Mouse (Mus musculus) cerebellum, adult 2 months (tissue): ENCODE data around the gene Arfgap2.

Source experiments
- CTCF ChIP-seq: fragments of 200-500 bp; IDR thresholded peaks from 2 replicates; pipeline ENCODE4 v1.5.1; 2011; ENCODE audit warnings: low read depth, mild to moderate bottlenecking, control low read depth, low read length, moderate library complexity, borderline replicate concordance; ENCODE audit not compliant: insufficient read depth
- POLR2A ChIP-seq: fragments of 200-500 bp; IDR thresholded peaks from 2 replicates; pipeline ENCODE4 v1.6.1; 2011; ENCODE audit warnings: low read length, control low read depth, borderline replicate concordance; ENCODE audit not compliant: insufficient read depth

GRCm38 (mm10) chr2:91254725-91255380 lies 9.9 kb upstream of the Arfgap2 start:
- TF ChIP-seq CTCF (no peak), POLR2A (no peak)
